Mouse (Mus musculus) cortical plate, adult 2 months (tissue): ENCODE results near the gene Slc5a8.

Experiments used
- CTCF ChIP-seq: fragments of 200-500 bp; IDR thresholded peaks from 2 replicates; pipeline ENCODE4 v1.5.1; 2011; ENCODE audit warnings: mild to moderate bottlenecking, control low read depth, low read length; ENCODE audit not compliant: insufficient read depth; ENCODE audit errors: extremely low read depth
- POLR2A ChIP-seq: fragments of 200-500 bp; IDR thresholded peaks from 2 replicates; pipeline ENCODE4 v1.6.1; 2011; ENCODE audit warnings: mild to moderate bottlenecking, low read length, control low read depth; ENCODE audit not compliant: insufficient read depth; ENCODE audit errors: extremely low read depth

- TF ChIP-seq POLR2A (no peak), CTCF (no peak)
Observed at GRCm38 (mm10) chr10:88849976-88850375, 35.8 kb upstream of the Slc5a8 start.
